Mouse (Mus musculus) kidney, postnatal 0 days (tissue): Measurements from ENCODE around the gene Phf19. TPM values are rescaled to one million over a fixed set of nuclear protein-coding genes. Genes with fewer than 3 reads are reported as not detected.
A peak's percentile ranks its signal among the peaks of the same experiment; 100 is the strongest.

Experiments used
- ATAC-seq: fragments of 200-750 bp; cut with Nextera tagmentation; replicated peaks from 2 replicates; pipeline ENCODE4 v1.8.0; 2017; ENCODE audit warnings: low read depth, moderate number of reproducible peaks, moderate TSS enrichment, moderate library complexity; ENCODE audit not compliant: low FRiP score
- DNase-seq: peaks from one replicate; pipeline ENCODE4 v3.0.0-alpha.2; 2016; ENCODE audit warnings: low spot score
- H3K27ac ChIP-seq: fragments of 300-500 bp; sonication (generic); 2 replicates; pipeline ENCODE4 v1.5.1; 2014; ENCODE audit warnings: mild to moderate bottlenecking
- H3K27me3 ChIP-seq: fragments of 300-500 bp; sonication (generic); 2 replicates; pipeline ENCODE4 v1.6.1; 2014; ENCODE audit warnings: low read length, mixed read lengths; ENCODE audit not compliant: insufficient read depth
- H3K36me3 ChIP-seq: fragments of 300-500 bp; sonication (generic); 2 replicates; pipeline ENCODE4 v1.6.1; 2014; ENCODE audit warnings: low read length, mixed read lengths; ENCODE audit not compliant: insufficient read depth
- H3K4me1 ChIP-seq: fragments of 300-500 bp; sonication (generic); replicated peaks from 2 replicates; pipeline ENCODE4 v1.6.1; 2014; ENCODE audit warnings: antibody characterized with exemption, low read length, mixed read lengths; ENCODE audit not compliant: insufficient read depth
- H3K4me2 ChIP-seq: fragments of 300-500 bp; sonication (generic); 2 replicates; pipeline ENCODE4 v1.6.1; 2014; ENCODE audit warnings: mild to moderate bottlenecking, low read length, moderate library complexity, mixed read lengths
- H3K4me3 ChIP-seq: fragments of 300-500 bp; sonication (generic); replicated peaks from 2 replicates; pipeline ENCODE4 v1.5.1; 2014; ENCODE audit warnings: low read depth, low read length
- H3K9ac ChIP-seq: fragments of 300-500 bp; sonication (generic); 2 replicates; pipeline ENCODE4 v1.6.1; 2014; ENCODE audit warnings: low read depth, low read length
- H3K9me3 ChIP-seq: fragments of 300-500 bp; sonication (generic); replicated peaks from 2 replicates; pipeline ENCODE4 v1.6.1; 2016; ENCODE audit warnings: low read length, inconsistent platforms, mixed read lengths
- CTCF ChIP-seq: IDR thresholded peaks from 2 replicates; pipeline ENCODE4 v1.5.1; 2016; ENCODE audit warnings: antibody characterized with exemption, low read depth, mild to moderate bottlenecking, moderate library complexity
- WGBS: fragments of 180-500 bp; shearing (Covaris S2); extraction: QIAGEN DNeasy Blood & Tissue Kit; methylation state at CpG from one replicate; pipeline ENCODE4 v1.1.7; 2014; 5-methylcytosine and 5-hydroxymethylcytosine counted together
- polyA plus RNA-seq: library from polyadenylated mRNA; unstranded; fragments of >200 nt; fragmentation: Nextera tagmentation; extraction: Ambion mirVana; gene quantifications from 2 replicates; pipeline ENCODE4 v1.2.1, GENCODE M21; 2015

Phf19 gene
- polyA plus RNA-seq, 1 experiment from 2014 or later: 6.8 TPM

DNA sequence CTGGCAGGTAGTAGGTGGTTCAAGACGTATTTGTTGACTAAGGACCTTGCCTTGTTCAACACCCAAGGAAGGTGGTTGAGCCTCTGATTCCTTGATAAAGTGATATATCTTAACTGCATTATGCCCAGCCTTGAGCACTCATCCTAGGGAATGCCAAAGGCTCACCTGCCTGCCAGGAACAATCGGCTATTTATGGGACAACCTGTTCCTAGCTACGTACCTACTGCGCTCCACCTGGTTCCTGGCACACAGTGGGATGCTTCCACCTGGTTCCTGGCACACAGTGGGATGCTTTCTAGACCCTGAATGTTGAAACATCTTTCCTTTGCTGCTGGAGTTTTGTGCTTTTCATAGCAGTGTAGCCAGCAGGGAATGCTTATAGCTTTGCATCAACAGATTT lies 4.1 kb downstream of the Phf19 start:
- no peaks in the 10 kb centered on the region for H3K27me3 ChIP-seq
- 95% methylated on average over 4 of the region's 4 CpGs for WGBS
- TF ChIP-seq CTCF: no peak

GRCm38 (mm10) chr2:34906861-34907604 lies 6.8 kb downstream of the Phf19 start:
- Histone ChIP-seq H3K36me3 (no peaks in the 10 kb centered on the region), H3K4me3 (no peak overlapping the region), H3K4me2 (no peak overlapping the region), H3K9me3 (no peaks in the 10 kb centered on the region), H3K9ac (no peak overlapping the region), H3K4me1 (no peaks in the 10 kb centered on the region), H3K27ac (no peak overlapping the region), H3K27me3 (no peaks in the 10 kb centered on the region)
- TF ChIP-seq CTCF: peak; percentile 47; the same call in 1 of the 2 replicates
- peak; percentile 66 for DNase-seq
- ATAC-seq: no peak
- 43% methylated on average over 12 of the region's 12 CpGs for WGBS

More for the DNA sequence above, 4.1 kb downstream of the Phf19 start:
- no peak overlapping the region for H3K4me2 ChIP-seq
- no peak overlapping the region for H3K9ac ChIP-seq
- no peaks in the 10 kb centered on the region for H3K9me3 ChIP-seq
- ATAC-seq (no peak), DNase-seq (no peak)
- H3K4me3 ChIP-seq: no peak overlapping the region
- H3K36me3 ChIP-seq: no peaks in the 10 kb centered on the region
- 0 out of 2 replicates have a peak, but pooled peaks cover 9% of the 10 kb centered on the region for H3K4me1 ChIP-seq
- H3K27ac ChIP-seq: no peak overlapping the region

- H3K9ac ChIP-seq: no peak overlapping the region
- no peak overlapping the region for H3K27ac ChIP-seq
- no peaks in the 10 kb centered on the region for H3K9me3 ChIP-seq
- no peaks in the 10 kb centered on the region for H3K36me3 ChIP-seq
- H3K27me3 ChIP-seq: no peaks in the 10 kb centered on the region
- H3K4me3 ChIP-seq: no peak overlapping the region
- DNase-seq (no peak), ATAC-seq (no peak)
- TF ChIP-seq CTCF: no peak
- 80% methylated on average over 6 of the region's 6 CpGs for WGBS
- H3K4me1 ChIP-seq: no peaks in the 10 kb centered on the region
- no peak overlapping the region for H3K4me2 ChIP-seq
Measured at GRCm38 (mm10) chr2:34906426-34906825, 7.4 kb downstream of the Phf19 start.

DNA sequence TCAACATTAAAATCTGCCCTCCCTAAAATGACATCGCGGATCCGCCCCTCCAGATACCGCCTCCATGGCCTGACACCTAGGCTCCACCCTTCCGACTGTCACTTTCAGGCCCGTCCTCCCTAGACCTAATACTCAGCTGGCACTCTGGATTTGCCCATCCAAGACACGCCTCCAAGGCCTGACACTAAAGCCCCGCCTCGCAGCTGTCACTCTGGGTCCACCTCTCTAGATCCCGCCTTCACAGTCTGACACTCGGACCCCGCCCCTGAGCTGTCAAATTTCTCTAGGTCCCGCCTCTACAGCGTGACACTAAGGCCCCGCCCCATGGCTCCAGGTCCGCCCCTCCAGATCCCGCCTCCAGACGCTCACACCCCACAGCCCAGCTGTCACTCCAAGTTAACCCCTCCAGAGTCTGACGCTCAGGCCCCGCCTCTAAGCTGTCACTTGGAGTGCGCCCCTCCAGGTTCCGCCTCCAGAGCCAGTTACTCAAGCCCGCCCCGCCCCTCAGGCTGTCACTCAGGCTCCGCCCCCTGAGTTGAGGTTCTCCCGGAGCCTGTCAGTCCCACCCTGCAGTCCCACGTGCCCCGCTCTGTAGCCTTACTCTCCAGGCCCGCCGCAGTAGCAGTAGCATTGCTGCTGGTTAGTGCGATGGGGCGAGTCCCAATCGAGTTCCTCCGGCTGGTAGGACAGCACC lies 8.8 kb downstream of the Phf19 start:
- TF ChIP-seq CTCF: no peak
- ATAC-seq (peak; percentile 97), DNase-seq (peak; percentile 99)
- Histone ChIP-seq H3K4me2 (peak overlapping the region; percentile 63), H3K4me1 (no peaks in the 10 kb centered on the region), H3K9ac (no peak overlapping the region), H3K27me3 (no peaks in the 10 kb centered on the region), H3K4me3 (peak overlapping the region; percentile 29; the same call in 1 of the 2 replicates), H3K9me3 (no peaks in the 10 kb centered on the region), H3K27ac (peak overlapping the region; percentile 47; the same call in 1 of the 2 replicates), H3K36me3 (no peaks in the 10 kb centered on the region)
- WGBS: 2% methylated on average over 34 of the region's 34 CpGs

GRCm38 (mm10) chr2:34903652-34904405 lies 10.0 kb downstream of the Phf19 start:
- ATAC-seq (no peak), DNase-seq (no peak)
- no peaks in the 10 kb centered on the region for H3K27me3 ChIP-seq
- TF ChIP-seq CTCF: no peak
- no peak overlapping the region for H3K9ac ChIP-seq
- no peaks in the 10 kb centered on the region for H3K4me1 ChIP-seq
- H3K4me3 ChIP-seq: no peak overlapping the region
- H3K4me2 ChIP-seq: 0 out of 2 replicates have a peak overlapping the region, but pooled peaks have one; percentile 63
- H3K36me3 ChIP-seq: no peaks in the 10 kb centered on the region
- no peaks in the 10 kb centered on the region for H3K9me3 ChIP-seq
- 64% methylated on average over 4 of the region's 4 CpGs for WGBS
- no peak overlapping the region for H3K27ac ChIP-seq

DNA sequence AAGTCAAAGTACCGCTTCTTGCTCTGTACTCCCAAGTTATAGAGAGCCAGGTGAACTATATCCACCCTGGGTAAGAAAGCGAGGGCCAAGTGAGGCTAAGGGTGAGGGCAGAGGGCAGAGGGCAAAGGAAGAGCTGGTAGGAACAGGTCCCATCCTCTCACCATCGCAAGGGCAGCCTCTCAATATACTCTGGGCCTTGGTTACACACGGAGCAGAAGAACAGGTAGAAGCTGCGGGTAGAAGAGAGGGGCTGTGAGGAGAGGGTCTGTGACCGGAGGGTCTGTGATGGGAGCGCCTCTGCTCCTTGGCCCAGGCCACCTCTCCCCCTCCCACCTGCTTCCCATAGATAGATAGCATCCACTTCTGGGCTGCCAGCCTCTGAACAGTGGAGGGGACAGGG lies 10.6 kb downstream of the Phf19 start:
- no peak overlapping the region for H3K27ac ChIP-seq
- no peak overlapping the region for H3K4me3 ChIP-seq
- H3K4me1 ChIP-seq: no peaks in the 10 kb centered on the region
- H3K27me3 ChIP-seq: no peaks in the 10 kb centered on the region
- no peak overlapping the region for H3K9ac ChIP-seq
- no peaks in the 10 kb centered on the region for H3K9me3 ChIP-seq
- H3K36me3 ChIP-seq: no peaks in the 10 kb centered on the region
- ATAC-seq (no peak), DNase-seq (no peak)
- H3K4me2 ChIP-seq: no peak overlapping the region
- 89% methylated on average over 7 of the region's 7 CpGs for WGBS
- TF ChIP-seq CTCF: no peak
